Mouse (Mus musculus) spleen, adult 2 months (tissue): ENCODE measurements at regions not wholly inside any gene's neighbourhood (a gene's known extent, or its start where the extent isn't known, plus 50 kb on each side); places are given as distances from the start of the nearest gene placed in this dataset.

ENCODE experiments used
- CTCF ChIP-seq: fragments of 200-500 bp; IDR thresholded peaks from 2 replicates; pipeline ENCODE4 v1.5.1; 2011; ENCODE audit warnings: mild to moderate bottlenecking, inconsistent platforms; ENCODE audit not compliant: insufficient read depth, insufficient read length, insufficient replicate concordance; ENCODE audit errors: extremely low read depth
- POLR2A ChIP-seq: fragments of 200-500 bp; IDR thresholded peaks from 2 replicates; pipeline ENCODE4 v1.6.1; 2011; ENCODE audit warnings: low read depth, low read length, inconsistent platforms

DNA sequence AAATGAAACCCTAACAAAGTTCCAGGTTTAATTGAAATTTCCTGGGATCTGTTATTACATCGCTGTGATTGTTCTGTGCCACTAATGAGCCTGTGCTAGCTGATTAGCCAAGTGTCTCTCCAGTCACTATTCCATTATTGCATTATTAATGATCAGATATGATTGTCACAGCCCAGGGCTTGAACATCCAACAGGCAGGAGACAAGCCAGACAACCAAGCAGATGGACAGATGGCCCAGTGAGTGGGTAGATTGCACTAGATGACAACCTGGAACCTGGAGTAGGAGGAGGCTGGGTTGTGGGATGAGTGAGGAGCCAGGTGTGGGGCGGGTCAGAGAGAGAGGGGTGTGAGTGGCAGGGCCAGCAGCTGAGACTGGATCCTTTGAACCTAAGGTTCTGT is 161.6 kb downstream of the Trim29 start:
- TF ChIP-seq CTCF, result no peak
- TF ChIP-seq POLR2A, result no peak
